Mouse (Mus musculus): ENCODE data around the gene Tgfb1i1.

DNA sequence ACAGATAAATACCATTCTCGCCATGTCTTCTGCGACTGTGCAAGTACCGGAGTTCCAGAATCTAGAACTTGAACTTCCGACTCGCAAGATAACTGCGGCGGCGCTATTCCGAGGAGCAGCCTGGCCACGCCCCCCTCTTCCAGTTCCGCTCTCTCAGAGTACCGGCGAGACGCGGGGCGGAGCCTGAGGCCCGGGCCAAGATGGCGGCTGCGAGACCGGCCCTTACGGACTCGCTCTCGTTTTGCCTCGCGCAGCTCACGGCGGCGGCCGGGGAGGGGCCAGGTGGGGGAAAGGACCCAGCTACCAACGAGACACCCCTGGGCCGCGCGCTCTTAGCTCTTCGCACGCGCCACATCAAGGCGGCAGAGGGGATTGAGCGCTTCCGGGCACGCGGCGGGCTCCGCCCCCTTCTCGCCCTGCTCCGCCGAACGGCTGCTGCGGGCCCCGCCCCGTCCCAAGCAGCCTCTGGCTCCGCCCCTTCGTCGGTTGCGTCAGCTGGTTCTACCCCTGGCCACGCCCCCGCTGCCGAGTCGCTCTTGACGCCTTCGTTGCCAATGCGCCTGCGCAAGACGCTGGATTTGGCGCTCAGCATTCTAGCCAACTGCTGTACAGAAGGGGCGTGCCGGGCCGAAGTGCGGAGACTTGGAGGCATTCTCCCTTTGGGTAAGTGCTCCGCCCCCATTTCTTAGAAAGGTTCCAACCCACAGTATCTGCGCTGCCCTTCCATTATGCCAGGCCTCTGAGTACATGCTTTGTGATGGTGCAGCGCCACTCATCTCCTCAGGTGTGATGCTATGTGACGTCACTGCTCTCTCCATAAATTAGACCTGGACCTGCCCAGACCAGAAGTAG, 8.5 kb upstream of the Tgfb1i1 start, which contains the start of gene 9130023H24Rik:
- peak; percentile 92 for TF ChIP-seq ELF1 (IDR thresholded peaks at IDR 0.05; ENCODE audit: low read depth, low read length)
- peak; percentile 95 for TF ChIP-seq TCF12 (IDR thresholded peaks at IDR 0.05; ENCODE audit: low read depth, low read length)
- peak; percentile 81 for TF ChIP-seq POLR2A (IDR thresholded peaks at IDR 0.05; ENCODE audit: low read depth, low read length)
- no peak for TF ChIP-seq MAZ (IDR thresholded peaks at IDR 0.05; ENCODE audit: low read depth, low read length)
- TF ChIP-seq CTCF (conservative IDR thresholded peaks at IDR 0.05 in 1 of 2, IDR thresholded peaks at IDR 0.05 in 1 of 2; ENCODE audit: low read depth in 2 of 2, low read length in 2 of 2) = peak in 1 of 2 experiments; percentile 37; a peak in 1 of 4 replicates
- TF ChIP-seq POLR2AphosphoS2 (IDR thresholded peaks at IDR 0.05; ENCODE audit: low read depth, low read length) = peak; percentile 71; the same call in 1 of the 2 replicates
- TF ChIP-seq ETS1 (conservative IDR thresholded peaks at IDR 0.05; ENCODE audit: low read depth, low read length) = peak; percentile 20; the same call in 1 of the 2 replicates
- TF ChIP-seq RCOR1 (conservative IDR thresholded peaks at IDR 0.05; ENCODE audit: low read depth, low read length) = 0 out of 2 replicates have a peak, but pooled peaks have one; percentile 30
- peak; percentile 26; the same call in 1 of the 2 replicates for TF ChIP-seq GABPA (IDR thresholded peaks at IDR 0.05; ENCODE audit: insufficient replicate concordance, low read depth, low read length)
- TF ChIP-seq BHLHE40 (IDR thresholded peaks at IDR 0.05; ENCODE audit: low read depth, low read length) = peak; percentile 40; the same call in 1 of the 2 replicates

Data from CH12.LX (cell line).